Mouse (Mus musculus): Measurements from ENCODE around the gene Ddx5. TPM values are rescaled to one million over a fixed set of nuclear protein-coding genes. Genes with fewer than 3 reads are reported as not detected.

The Ddx5 gene
- total and polyA plus RNA-seq, 3 experiments = 202 to 354 (median 328) TPM

DNA sequence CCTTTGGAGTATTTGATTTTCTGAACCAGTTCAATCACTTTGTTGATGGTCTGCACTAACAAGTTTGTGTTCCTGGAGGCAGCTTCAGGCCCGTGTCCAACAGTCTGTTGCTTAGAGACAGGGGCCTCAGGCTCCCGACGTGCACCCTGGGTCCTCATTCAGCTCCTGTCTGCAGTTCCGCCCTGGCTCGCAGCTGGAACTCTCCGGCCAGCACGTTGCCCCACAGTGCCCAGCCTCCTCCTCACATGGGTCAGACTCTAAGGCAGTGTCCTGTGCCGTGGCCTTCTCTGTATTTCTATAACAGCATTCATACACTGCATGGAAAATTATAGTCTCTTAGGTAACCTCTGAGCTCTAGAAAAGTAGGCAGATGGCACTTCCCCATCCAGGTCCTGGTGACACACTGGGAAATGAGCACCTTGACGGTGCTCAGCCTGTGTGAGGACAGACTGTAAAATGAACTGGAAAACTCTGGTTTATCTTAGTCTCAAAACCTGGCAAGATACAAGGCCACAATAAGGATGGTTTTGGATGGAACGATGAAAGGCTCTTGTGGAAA is 13.2 kb upstream of the Ddx5 start:
- no peak for DNase-seq
- Histone ChIP-seq H3K27me3 (ENCODE audit: control insufficient read depth, insufficient read depth, low read length) (no peaks in the 10 kb centered on the region), H3K36me3 (ENCODE audit: control insufficient read depth, insufficient read depth, low read length) (no peaks in the 10 kb centered on the region), H3K27ac (no peak overlapping the region), H3K9ac (ENCODE audit: low read depth, low read length) (no peak overlapping the region), H3K79me2 (replicated peaks; ENCODE audit: control insufficient read depth, insufficient read depth, low read length) (no peaks in the 10 kb centered on the region), H3K4me1 (ENCODE audit: control insufficient read depth, insufficient read depth, low read length) (no peaks in the 10 kb centered on the region), H3K4me3 (no peak overlapping the region)
- 79% methylated on average over 10 of the region's 10 CpGs for WGBS
- intact Hi-C loops (cut with DNase I) = no loop called here
- TF ChIP-seq CTCF (IDR thresholded peaks at IDR 0.05) (no peak), POLR2A (IDR thresholded peaks at IDR 0.05; ENCODE audit: insufficient read depth, low read depth, low read length) (no peak), EP300 (IDR thresholded peaks at IDR 0.05; ENCODE audit: insufficient read depth, low read depth, low read length) (no peak)

GRCm38 (mm10) chr11:106795679-106796078 is 6.7 kb upstream of the Ddx5 start:
- intact Hi-C loops (cut with DNase I) = loop anchor here (2.0 kb wide), 1 partner anchor 25 kb away; no protein-coding TSS in a partner anchor

GRCm38 (mm10) chr11:106793846-106794245 is 4.9 kb upstream of the Ddx5 start:
- no peak overlapping the region for H3K4me3 ChIP-seq
- H3K27ac ChIP-seq = no peak overlapping the region
- 81% methylated on average over 4 of the region's 4 CpGs for WGBS
- no peak for TF ChIP-seq EP300 (IDR thresholded peaks at IDR 0.05; ENCODE audit: insufficient read depth, low read depth, low read length)
- no peak for TF ChIP-seq CTCF (IDR thresholded peaks at IDR 0.05)
- TF ChIP-seq POLR2A (IDR thresholded peaks at IDR 0.05; ENCODE audit: insufficient read depth, low read depth, low read length) = no peak
- peaks cover 9% of the 10 kb centered on the region for H3K36me3 ChIP-seq (ENCODE audit: control insufficient read depth, insufficient read depth, low read length)
- no peaks in the 10 kb centered on the region for H3K27me3 ChIP-seq (ENCODE audit: control insufficient read depth, insufficient read depth, low read length)
- H3K4me1 ChIP-seq (ENCODE audit: control insufficient read depth, insufficient read depth, low read length) = peaks cover 3% of the 10 kb centered on the region
- no peak overlapping the region for H3K9ac ChIP-seq (ENCODE audit: low read depth, low read length)
- intact Hi-C loops (cut with DNase I) = no loop called here
- no peak for DNase-seq
- no peaks in the 10 kb centered on the region; the same call in 1 of the 2 replicates for H3K79me2 ChIP-seq (replicated peaks; ENCODE audit: control insufficient read depth, insufficient read depth, low read length)

More at GRCm38 (mm10) chr11:106795679-106796078, 6.7 kb upstream of the Ddx5 start:
- 41% methylated on average over 9 of the region's 9 CpGs for WGBS
- H3K4me1 ChIP-seq (ENCODE audit: control insufficient read depth, insufficient read depth, low read length) = peaks cover 3% of the 10 kb centered on the region
- H3K9ac ChIP-seq (ENCODE audit: low read depth, low read length) = no peak overlapping the region
- H3K27ac ChIP-seq = 0 out of 2 replicates have a peak overlapping the region, but pooled peaks have one; percentile 15
- no peak for DNase-seq
- peaks cover 9% of the 10 kb centered on the region for H3K36me3 ChIP-seq (ENCODE audit: control insufficient read depth, insufficient read depth, low read length)
- no peak overlapping the region for H3K4me3 ChIP-seq
- TF ChIP-seq POLR2A (IDR thresholded peaks at IDR 0.05; ENCODE audit: insufficient read depth, low read depth, low read length) (no peak), EP300 (IDR thresholded peaks at IDR 0.05; ENCODE audit: insufficient read depth, low read depth, low read length) (no peak), CTCF (IDR thresholded peaks at IDR 0.05) (no peak)
- no peaks in the 10 kb centered on the region for H3K27me3 ChIP-seq (ENCODE audit: control insufficient read depth, insufficient read depth, low read length)
- no peaks in the 10 kb centered on the region; the same call in 1 of the 2 replicates for H3K79me2 ChIP-seq (replicated peaks; ENCODE audit: control insufficient read depth, insufficient read depth, low read length)

DNA sequence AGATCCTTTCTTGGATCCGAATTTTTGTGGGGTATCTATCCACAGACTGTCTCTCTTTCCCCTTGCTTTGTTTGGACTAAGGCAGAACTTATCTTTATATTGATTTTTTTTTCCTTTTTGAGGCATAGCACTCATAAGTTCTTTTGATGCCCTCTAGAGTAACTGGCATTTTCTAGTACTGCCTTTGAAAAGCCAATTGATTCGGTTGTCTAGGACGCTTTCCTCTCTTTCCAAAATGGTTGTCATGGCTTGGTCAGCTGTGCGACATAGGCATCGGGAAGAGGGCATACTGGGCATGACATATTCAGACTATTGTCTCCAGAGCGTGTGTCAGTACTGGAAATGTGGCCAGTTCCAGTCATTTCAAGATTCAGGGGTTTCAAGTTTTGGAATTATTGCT is 664 bp upstream of the Ddx5 start:
- Histone ChIP-seq H3K4me1 (ENCODE audit: control insufficient read depth, insufficient read depth, low read length) (peaks cover 1% of the 10 kb centered on the region; the same call in 1 of the 2 replicates), H3K27ac (peak overlapping the region; percentile 96), H3K4me3 (peak overlapping the region; percentile 99), H3K9ac (ENCODE audit: low read depth, low read length) (peak overlapping the region; percentile 89), H3K36me3 (ENCODE audit: control insufficient read depth, insufficient read depth, low read length) (peaks cover 20% of the 10 kb centered on the region), H3K27me3 (ENCODE audit: control insufficient read depth, insufficient read depth, low read length) (no peaks in the 10 kb centered on the region), H3K79me2 (replicated peaks; ENCODE audit: control insufficient read depth, insufficient read depth, low read length) (peaks cover 1% of the 10 kb centered on the region; the same call in 1 of the 2 replicates)
- intact Hi-C loops (cut with DNase I) = loop anchor here (5.0 to 10.0 kb wide), 3 partner anchors 133 to 515 kb away; partner anchors contain the start of genes Smarcd2, Smurf2 and Tcam1
- TF ChIP-seq POLR2A (IDR thresholded peaks at IDR 0.05; ENCODE audit: insufficient read depth, low read depth, low read length) (no peak), EP300 (IDR thresholded peaks at IDR 0.05; ENCODE audit: insufficient read depth, low read depth, low read length) (no peak), CTCF (IDR thresholded peaks at IDR 0.05) (no peak)
- WGBS = 1% methylated on average over 6 of the region's 6 CpGs
- DNase-seq = no peak

GRCm38 (mm10) chr11:106788026-106788774 is 785 bp downstream of the Ddx5 start:
- intact Hi-C loops (cut with DNase I) = loop anchor here (1.0 to 10.0 kb wide), 4 partner anchors 9 to 513 kb away; partner anchors contain the start of genes Polg2, Smarcd2, Smurf2 and Tcam1
- H3K27ac ChIP-seq = peak overlapping the region; percentile 96
- peaks cover 34% of the 10 kb centered on the region for H3K36me3 ChIP-seq (ENCODE audit: control insufficient read depth, insufficient read depth, low read length)
- TF ChIP-seq EP300 (IDR thresholded peaks at IDR 0.05; ENCODE audit: insufficient read depth, low read depth, low read length) = peak; percentile 55; the same call in 1 of the 2 replicates
- peak; percentile 94 for TF ChIP-seq POLR2A (IDR thresholded peaks at IDR 0.05; ENCODE audit: insufficient read depth, low read depth, low read length)
- TF ChIP-seq CTCF (IDR thresholded peaks at IDR 0.05) = no peak
- peak; percentile 98 to 99 for DNase-seq
- peaks cover 1% of the 10 kb centered on the region; the same call in 1 of the 2 replicates for H3K79me2 ChIP-seq (replicated peaks; ENCODE audit: control insufficient read depth, insufficient read depth, low read length)
- H3K9ac ChIP-seq (ENCODE audit: low read depth, low read length) = peak overlapping the region; percentile 99
- under 1% methylated on average over 74 of the region's 79 CpGs for WGBS
- H3K4me3 ChIP-seq = peak overlapping the region; percentile 99
- H3K4me1 ChIP-seq (ENCODE audit: control insufficient read depth, insufficient read depth, low read length) = peaks cover 2% of the 10 kb centered on the region; the same call in 1 of the 2 replicates
- no peaks in the 10 kb centered on the region for H3K27me3 ChIP-seq (ENCODE audit: control insufficient read depth, insufficient read depth, low read length)
